Mouse (Mus musculus) v-Abl transformed pro-B cells (cell line): ENCODE results near the gene Gm4836.
"Not testable (repeated sequence)": the region's sequence is repeated elsewhere in the genome, so short reads cannot be mapped to it uniquely, and the experiment has no call there.

Experiments
- in situ Hi-C, 2 experiments: fragments of 400-800 bp; cut with MboI; formaldehyde crosslinking; loops; one replicate each; pipeline ENCODE4 v1.15.1; 2025; ENCODE audit not compliant: unreplicated experiment in 2 of 2

Gene Gm4836

GRCm38 (mm10) chrX:28293532-28293931, at the start of gene Gm4836:
Gene Gm4836, minus strand, starts transcription at chrX:28293632.
- in situ Hi-C loops: not testable (repeated sequence)
